Mouse (Mus musculus): ENCODE measurements around the gene Chpt1. TPM values are rescaled to one million over a fixed set of nuclear protein-coding genes. Genes with fewer than 3 reads are reported as not detected.

Gene Chpt1
- total RNA-seq, 2 experiments from 2014 or later: 37.6 to 44.9 TPM

DNA sequence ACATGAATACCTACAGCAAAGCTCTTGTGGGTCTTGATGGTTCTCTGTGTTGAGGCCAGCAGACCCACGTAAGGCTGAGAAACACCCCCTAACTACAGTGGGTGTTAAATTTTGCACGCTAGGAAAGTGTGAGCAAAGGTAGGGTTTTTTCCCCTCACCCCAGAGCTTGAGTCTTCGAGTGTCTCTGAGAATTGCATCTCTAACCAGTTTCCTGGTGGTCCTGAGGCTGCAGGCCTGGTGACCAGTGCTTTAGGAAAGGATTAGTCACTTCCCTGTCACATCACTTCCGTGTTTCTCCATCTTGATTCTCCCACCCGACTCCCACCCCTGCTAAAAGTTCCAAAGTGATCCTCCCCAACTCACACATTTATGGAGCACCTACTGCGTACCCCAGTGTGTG, 99.7 kb downstream of the Chpt1 start:
- DNase-seq: no peak

DNA sequence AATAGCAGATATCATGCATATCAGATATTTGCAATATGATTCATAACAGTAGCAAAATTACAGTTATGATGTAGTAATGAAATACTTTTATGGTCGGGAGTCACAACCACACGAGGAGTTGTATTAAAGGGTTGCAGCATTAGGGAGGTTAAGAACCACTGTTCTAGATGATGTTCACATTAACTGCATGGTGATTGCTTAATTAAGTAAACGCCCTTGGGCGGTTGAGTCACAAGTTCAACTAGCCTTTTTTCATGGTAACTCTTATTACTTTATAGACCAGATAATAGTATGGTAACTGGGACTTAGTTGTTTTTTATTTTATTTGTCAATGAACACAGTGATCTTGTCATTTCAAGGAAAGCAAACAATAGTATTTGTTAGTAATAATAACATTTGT, 100.9 kb downstream of the Chpt1 start:
- DNase-seq: no peak

Other genes with a start within 250 kb of the Chpt1 start
- gene Dram1, start 125.0 kb downstream of the Chpt1 start, total RNA-seq (2021): 1 to 10 TPM; 2.5 to 2.6 TPM
- gene Gnptab, start 124.9 kb downstream of the Chpt1 start, total RNA-seq (2021): 10 to 100 TPM; 11.9 to 13.5 TPM
- gene Sycp3, start 44.5 kb downstream of the Chpt1 start, total RNA-seq (2021): not detected
- gene Mybpc1, start 101.1 kb upstream of the Chpt1 start, total RNA-seq (2021): 1,000 to 10,000 TPM; 1,127 to 1,330 TPM
- under 1 TPM in 1 of 2 experiments, not detected in 1; 0.27 TPM for gene Spic, start 180.9 kb upstream of the Chpt1 start, total RNA-seq (2021)
- 10 to 100 TPM; 88.4 to 93.2 TPM for gene Arl1, start 226.8 kb upstream of the Chpt1 start, total RNA-seq (2021)

All from gastrocnemius, postnatal 10 days (tissue).